Mouse (Mus musculus) kidney, embryonic 14.5 days (tissue): Measurements from ENCODE around the gene Mnat1. TPM values are rescaled to one million over a fixed set of nuclear protein-coding genes. Genes with fewer than 3 reads are reported as not detected.

Source experiments
- ATAC-seq: fragments of 200-750 bp; cut with Nextera tagmentation; 2 replicates; pipeline ENCODE4 v1.8.0; 2017; ENCODE audit warnings: moderate number of reproducible peaks, mild to moderate bottlenecking, moderate TSS enrichment, moderate library complexity; ENCODE audit not compliant: low FRiP score, low TSS enrichment
- H3K27ac ChIP-seq: fragments of 300-500 bp; sonication (generic); 2 replicates; pipeline ENCODE4 v1.5.1; 2014; ENCODE audit warnings: low read depth, mild to moderate bottlenecking, low read length, moderate library complexity, mixed read lengths
- H3K27me3 ChIP-seq: fragments of 300-500 bp; sonication (generic); 2 replicates; pipeline ENCODE4 v1.6.1; 2014; ENCODE audit warnings: mild to moderate bottlenecking, low read length; ENCODE audit not compliant: control insufficient read depth, insufficient read depth
- H3K36me3 ChIP-seq: fragments of 300-500 bp; sonication (generic); 2 replicates; pipeline ENCODE4 v1.6.1; 2014; ENCODE audit warnings: low read length, mixed read lengths; ENCODE audit not compliant: control insufficient read depth, insufficient read depth
- H3K4me1 ChIP-seq: fragments of 300-500 bp; sonication (generic); 2 replicates; pipeline ENCODE4 v1.6.1; 2014; ENCODE audit warnings: low read length, mixed read lengths; ENCODE audit not compliant: control insufficient read depth, insufficient read depth
- H3K4me2 ChIP-seq: fragments of 300-500 bp; sonication (generic); replicated peaks from 2 replicates; pipeline ENCODE4 v1.6.1; 2014; ENCODE audit warnings: low read depth, mild to moderate bottlenecking, low read length
- H3K4me3 ChIP-seq: fragments of 300-500 bp; sonication (generic); 2 replicates; pipeline ENCODE4 v1.5.1; 2014; ENCODE audit warnings: mild to moderate bottlenecking, low read length
- H3K9ac ChIP-seq: fragments of 300-500 bp; sonication (generic); 2 replicates; pipeline ENCODE4 v1.6.1; 2014; ENCODE audit warnings: low read depth, mild to moderate bottlenecking, low read length, moderate library complexity
- H3K9me3 ChIP-seq: fragments of 300-500 bp; sonication (generic); 2 replicates; pipeline ENCODE4 v1.6.1; 2016; ENCODE audit warnings: low read length; ENCODE audit not compliant: control insufficient read depth
- WGBS: fragments of 180-500 bp; shearing (Covaris S2); extraction: QIAGEN DNeasy Blood & Tissue Kit; methylation state at CpG from one replicate; pipeline ENCODE4 v1.1.7; 2014; 5-methylcytosine and 5-hydroxymethylcytosine counted together
- polyA plus RNA-seq: library from polyadenylated mRNA; unstranded; fragments of >200 nt; fragmentation: Nextera tagmentation; extraction: Ambion mirVana; gene quantifications from 2 replicates; pipeline ENCODE4 v1.2.1, GENCODE M21; 2014

Mnat1 gene
- polyA plus RNA-seq, 1 experiment from 2014 or later = 43.4 TPM

DNA sequence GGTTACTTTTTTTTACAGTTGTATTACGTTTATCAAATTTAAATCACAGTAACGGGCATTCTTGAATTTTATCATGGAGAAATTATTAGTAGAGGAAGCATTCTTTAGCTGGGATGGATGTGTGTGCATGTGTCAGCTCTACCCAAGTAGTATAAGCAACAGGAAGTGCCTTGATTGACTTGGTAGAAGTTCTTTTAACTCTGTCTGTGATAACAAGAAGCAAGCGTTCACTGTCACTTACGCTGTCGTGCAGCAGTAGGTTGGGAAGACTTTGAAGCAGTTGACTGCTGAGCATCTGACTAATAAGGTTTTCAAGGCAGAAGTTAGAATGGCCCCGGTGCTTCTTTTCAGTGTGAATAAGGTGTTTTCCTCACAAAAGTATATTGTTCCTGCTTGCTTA, 47.3 kb downstream of the Mnat1 start:
- Histone ChIP-seq H3K4me2 (no peak overlapping the region), H3K9ac (no peak overlapping the region), H3K4me3 (no peak overlapping the region), H3K36me3 (peaks cover 10% of the 10 kb centered on the region), H3K27me3 (no peaks in the 10 kb centered on the region), H3K27ac (no peak overlapping the region), H3K4me1 (no peaks in the 10 kb centered on the region), H3K9me3 (peaks cover 1% of the 10 kb centered on the region; the same call in 1 of the 2 replicates)
- 88% methylated on average over 6 of the region's 6 CpGs for WGBS
- ATAC-seq = no peak

DNA sequence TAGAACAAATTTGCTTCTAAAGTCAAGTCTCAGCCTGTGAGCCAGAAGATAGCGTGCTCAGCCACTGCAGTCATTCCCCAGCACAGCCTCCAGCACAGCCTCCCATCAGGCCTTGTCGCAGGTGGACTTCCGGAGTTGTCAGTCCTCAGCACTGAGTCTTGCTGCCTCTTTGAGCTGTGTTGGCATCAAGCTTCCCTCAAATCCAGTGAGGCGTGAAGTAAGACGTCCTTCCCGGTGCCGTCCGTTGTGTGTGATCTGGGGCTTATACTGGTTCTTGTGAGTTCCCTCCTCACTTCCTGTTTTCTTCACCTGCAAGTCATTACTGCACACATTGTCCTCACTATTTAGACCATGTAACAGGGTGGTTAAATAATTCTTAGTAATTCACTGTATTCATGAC, 60.4 kb downstream of the Mnat1 start:
- WGBS = 77% methylated on average over 8 of the region's 8 CpGs
- H3K36me3 ChIP-seq = peaks cover 8% of the 10 kb centered on the region; the same call in 1 of the 2 replicates
- H3K4me1 ChIP-seq = no peaks in the 10 kb centered on the region
- H3K9ac ChIP-seq = no peak overlapping the region
- no peaks in the 10 kb centered on the region for H3K9me3 ChIP-seq
- H3K4me2 ChIP-seq = no peak overlapping the region
- ATAC-seq = no peak
- H3K27me3 ChIP-seq = no peaks in the 10 kb centered on the region
- H3K4me3 ChIP-seq = no peak overlapping the region
- no peak overlapping the region for H3K27ac ChIP-seq

DNA sequence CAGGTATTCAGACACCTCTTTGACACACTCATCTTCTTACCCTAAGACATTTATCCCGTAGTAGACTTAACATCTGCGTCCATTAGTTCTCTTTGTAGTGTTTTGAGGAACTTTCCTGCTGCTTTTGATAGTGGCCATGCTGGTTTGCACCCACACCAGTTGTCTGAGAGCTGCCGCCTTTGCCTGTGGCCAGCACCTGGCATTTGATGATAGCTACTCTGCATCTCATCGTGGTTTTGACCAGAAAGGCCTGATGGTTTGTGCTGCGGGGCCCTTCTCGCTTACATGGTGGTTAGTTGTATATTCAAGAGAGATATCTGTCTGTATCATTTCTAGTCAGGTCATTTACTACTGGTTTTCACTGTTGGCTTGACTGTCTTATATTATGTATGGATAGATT, 73.8 kb downstream of the Mnat1 start:
- 96% methylated on average over 6 of the region's 6 CpGs for WGBS
- Histone ChIP-seq H3K4me3 (no peak overlapping the region), H3K36me3 (peaks cover 2% of the 10 kb centered on the region; the same call in 1 of the 2 replicates), H3K9me3 (no peaks in the 10 kb centered on the region), H3K27me3 (no peaks in the 10 kb centered on the region), H3K4me1 (no peaks in the 10 kb centered on the region), H3K9ac (no peak overlapping the region), H3K4me2 (no peak overlapping the region), H3K27ac (no peak overlapping the region)
- ATAC-seq = no peak

- Histone ChIP-seq H3K9me3 (no peaks in the 10 kb centered on the region), H3K36me3 (peaks cover 2% of the 10 kb centered on the region; the same call in 1 of the 2 replicates), H3K4me2 (no peak overlapping the region), H3K27me3 (no peaks in the 10 kb centered on the region), H3K9ac (no peak overlapping the region), H3K4me3 (no peak overlapping the region), H3K4me1 (no peaks in the 10 kb centered on the region), H3K27ac (no peak overlapping the region)
- ATAC-seq = no peak
- WGBS = 65% methylated on average over 1 of the region's 1 CpGs
Observed at GRCm38 (mm10) chr12:73198451-73198850, 74.9 kb downstream of the Mnat1 start.

GRCm38 (mm10) chr12:73199375-73199774, 75.9 kb downstream of the Mnat1 start:
- no peak overlapping the region for H3K4me2 ChIP-seq
- H3K4me1 ChIP-seq = no peaks in the 10 kb centered on the region
- ATAC-seq = no peak
- 42% methylated on average over 7 of the region's 7 CpGs for WGBS
- no peaks in the 10 kb centered on the region for H3K9me3 ChIP-seq
- no peak overlapping the region for H3K9ac ChIP-seq
- peaks cover 2% of the 10 kb centered on the region; the same call in 1 of the 2 replicates for H3K36me3 ChIP-seq
- H3K27ac ChIP-seq = no peak overlapping the region
- H3K27me3 ChIP-seq = no peaks in the 10 kb centered on the region
- H3K4me3 ChIP-seq = no peak overlapping the region

GRCm38 (mm10) chr12:73201587-73201986, 78.1 kb downstream of the Mnat1 start:
- Histone ChIP-seq H3K4me3 (no peak overlapping the region), H3K4me1 (no peaks in the 10 kb centered on the region), H3K9ac (no peak overlapping the region), H3K9me3 (no peaks in the 10 kb centered on the region), H3K27me3 (no peaks in the 10 kb centered on the region), H3K36me3 (peaks cover 2% of the 10 kb centered on the region; the same call in 1 of the 2 replicates), H3K4me2 (no peak overlapping the region), H3K27ac (no peak overlapping the region)
- WGBS = 61% methylated on average over 3 of the region's 3 CpGs
- no peak for ATAC-seq

DNA sequence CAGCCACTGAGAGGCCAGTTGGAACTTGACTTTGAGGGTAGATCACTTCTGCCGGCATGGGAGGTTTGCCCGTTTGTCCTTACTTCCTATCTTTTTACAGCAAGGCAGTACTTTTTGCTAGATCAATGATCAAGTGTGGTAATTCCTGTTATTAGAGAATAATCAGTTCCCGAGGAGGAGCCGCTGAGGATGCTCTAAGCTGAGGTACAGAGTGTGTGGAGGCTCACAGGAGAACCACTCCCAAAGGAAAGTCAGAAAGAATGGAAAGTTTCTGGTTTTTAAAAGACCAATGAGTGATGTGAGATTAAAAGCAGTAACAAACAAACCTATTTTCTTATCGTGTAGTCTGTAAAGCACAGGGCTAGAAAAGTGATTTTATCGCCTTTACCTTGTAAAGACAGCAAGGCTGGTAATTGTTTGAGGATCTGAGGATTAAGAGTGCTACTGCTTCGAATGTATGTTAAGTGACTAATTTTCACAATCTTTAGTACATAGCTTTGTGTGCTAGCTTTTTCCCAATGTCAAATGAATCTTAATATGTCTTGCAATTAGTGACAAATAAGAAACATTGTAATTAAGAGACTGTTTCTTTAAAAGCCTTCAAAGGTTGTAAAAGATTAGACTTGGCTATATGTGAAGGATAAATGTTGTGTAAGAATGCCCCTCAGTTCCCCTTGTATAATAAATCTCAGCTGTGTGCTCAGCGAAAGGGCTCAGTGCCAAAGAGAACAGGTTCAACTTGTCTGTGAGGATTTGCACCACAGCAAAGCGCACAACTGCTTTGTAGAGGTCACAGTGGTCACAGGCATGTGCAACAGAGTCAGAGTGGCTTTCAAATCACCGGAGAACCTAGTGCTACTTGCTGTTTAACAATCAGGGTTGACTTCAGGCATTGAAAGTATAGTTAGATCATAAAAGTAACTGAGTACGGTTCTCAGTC, 82.5 kb downstream of the Mnat1 start:
- ATAC-seq = peak; percentile 60; the same call in 1 of the 2 replicates
- no peaks in the 10 kb centered on the region for H3K9me3 ChIP-seq
- no peaks in the 10 kb centered on the region for H3K4me1 ChIP-seq
- no peak overlapping the region for H3K9ac ChIP-seq
- H3K36me3 ChIP-seq = no peaks in the 10 kb centered on the region
- WGBS = 59% methylated on average over 11 of the region's 11 CpGs
- H3K4me3 ChIP-seq = no peak overlapping the region
- no peak overlapping the region for H3K4me2 ChIP-seq
- no peaks in the 10 kb centered on the region for H3K27me3 ChIP-seq
- no peak overlapping the region for H3K27ac ChIP-seq

DNA sequence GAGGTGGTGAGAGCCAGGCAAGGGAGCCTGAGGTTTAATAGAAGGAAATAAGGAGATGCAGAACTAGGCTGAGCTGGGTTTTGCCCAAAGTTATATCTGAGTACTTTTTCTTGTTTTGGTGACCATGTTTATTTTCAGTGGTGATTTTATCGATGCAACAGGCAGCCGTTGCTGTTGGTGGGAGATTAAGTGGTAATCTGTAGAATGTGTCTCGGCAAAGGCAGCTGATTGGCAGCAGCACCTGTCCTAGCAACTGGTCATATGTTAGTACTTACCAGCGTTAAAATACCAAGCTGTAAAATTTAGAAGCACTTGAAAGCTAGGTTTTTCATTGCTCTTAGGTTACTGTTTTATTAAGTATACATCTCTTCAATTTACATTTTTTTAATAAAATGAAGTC, 83.5 kb downstream of the Mnat1 start:
- no peak for ATAC-seq

DNA sequence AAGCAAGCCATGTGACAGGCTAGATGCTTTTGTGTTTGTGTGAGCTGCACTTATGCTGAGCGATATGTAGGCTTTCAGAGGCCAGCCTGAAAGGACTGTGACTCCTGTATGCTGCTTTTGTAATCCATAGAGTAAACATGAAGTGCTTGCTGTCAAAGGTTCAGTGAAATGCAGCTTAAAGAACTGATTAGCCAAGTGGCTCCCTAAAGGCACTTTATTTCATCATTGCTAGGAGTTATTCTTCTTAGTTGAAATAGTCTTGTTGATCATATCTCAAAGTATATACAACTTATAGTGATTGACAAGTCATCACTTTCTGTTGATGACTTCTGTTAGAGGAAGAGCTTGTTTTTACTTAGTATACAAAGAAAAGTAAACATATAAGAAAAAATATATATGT, 83.9 kb downstream of the Mnat1 start:
- WGBS = 89% methylated on average over 1 of the region's 1 CpGs
- no peak overlapping the region for H3K9ac ChIP-seq
- H3K9me3 ChIP-seq = no peaks in the 10 kb centered on the region
- H3K27ac ChIP-seq = no peak overlapping the region
- no peak for ATAC-seq
- no peaks in the 10 kb centered on the region for H3K36me3 ChIP-seq
- H3K27me3 ChIP-seq = no peaks in the 10 kb centered on the region
- no peaks in the 10 kb centered on the region for H3K4me1 ChIP-seq
- no peak overlapping the region for H3K4me2 ChIP-seq
- H3K4me3 ChIP-seq = no peak overlapping the region

More for the DNA sequence above, 83.5 kb downstream of the Mnat1 start:
- Histone ChIP-seq H3K4me1 (no peaks in the 10 kb centered on the region), H3K36me3 (no peaks in the 10 kb centered on the region), H3K27me3 (no peaks in the 10 kb centered on the region), H3K4me3 (no peak overlapping the region), H3K4me2 (no peak overlapping the region), H3K27ac (no peak overlapping the region), H3K9me3 (no peaks in the 10 kb centered on the region), H3K9ac (no peak overlapping the region)
- WGBS = 85% methylated on average over 4 of the region's 4 CpGs
